Mouse (Mus musculus): ENCODE measurements at regions not wholly inside any gene's neighbourhood (a gene's known extent, or its start where the extent isn't known, plus 50 kb on each side); places are given as distances from the start of the nearest gene placed in this dataset.

GRCm38 (mm10) chr10:125725681-125726139 lies 240.3 kb upstream of the Lrig3 start:
- in situ Hi-C loops (cut with MboI; ENCODE audit: low pct_ligation_motif_present, low pct_unique_long_range_greater_than_20kb, low sequenced_read_pairs) (no loop called here), dilution Hi-C loops (cut with MboI; ENCODE audit: extremely low pct_ligation_motif_present, extremely low pct_unique_long_range_greater_than_20kb, low sequenced_read_pairs) (no loop called here)
- no peak for TF ChIP-seq CHD1 (IDR thresholded peaks at IDR 0.05; ENCODE audit: low read depth, low read length)
- no peak for TF ChIP-seq USF2 (conservative IDR thresholded peaks at IDR 0.05; ENCODE audit: low read depth, low read length)
- TF ChIP-seq MAX (IDR thresholded peaks at IDR 0.05; ENCODE audit: low read length), result no peak
- TF ChIP-seq SIN3A (IDR thresholded peaks at IDR 0.05; ENCODE audit: low read length), result no peak
- no peak for TF ChIP-seq ZNF384 (IDR thresholded peaks at IDR 0.05; ENCODE audit: low read depth, low read length)
- TF ChIP-seq ZC3H11A (IDR thresholded peaks at IDR 0.05; ENCODE audit: low read depth, low read length), result no peak
- no peak for TF ChIP-seq MAZ (IDR thresholded peaks at IDR 0.05; ENCODE audit: low read depth, low read length)
- TF ChIP-seq HCFC1 (IDR thresholded peaks at IDR 0.05; ENCODE audit: low read depth, low read length), result no peak
- TF ChIP-seq GABPA (IDR thresholded peaks at IDR 0.05; ENCODE audit: insufficient replicate concordance, low read depth, low read length), result no peak
- TF ChIP-seq ZMIZ1 (IDR thresholded peaks at IDR 0.05; ENCODE audit: low read depth, low read length), result no peak
- no peak for TF ChIP-seq MAFK (IDR thresholded peaks at IDR 0.05; ENCODE audit: insufficient replicate concordance, low read length)
- TF ChIP-seq ETS1 (conservative IDR thresholded peaks at IDR 0.05; ENCODE audit: low read depth, low read length), result no peak
- TF ChIP-seq EP300 (IDR thresholded peaks at IDR 0.05; ENCODE audit: low read length), result no peak
- TF ChIP-seq NRF1 (IDR thresholded peaks at IDR 0.05; ENCODE audit: low read depth, low read length), result no peak
- no peak for TF ChIP-seq E2F4 (IDR thresholded peaks at IDR 0.05; ENCODE audit: insufficient replicate concordance, low read depth, low read length)
- H3K27me3 ChIP-seq (replicated peaks), result no peaks in the 10 kb centered on the region
- no peak overlapping the region for H3K27ac ChIP-seq (ENCODE audit: insufficient read depth, low read depth)
- no peaks in the 10 kb centered on the region for H3K79me2 ChIP-seq (replicated peaks; ENCODE audit: control insufficient read depth, extremely low read depth, insufficient read depth, poor library complexity, severe bottlenecking)
- DNase-seq (ENCODE audit: extremely low read depth), result no peak
- H3K4me1 ChIP-seq (ENCODE audit: control insufficient read depth in 1 of 2, insufficient read depth in 2 of 2), result no peaks in the 10 kb centered on the region
- H3K9me3 ChIP-seq (replicated peaks; ENCODE audit: low read length), result peaks cover 38% of the 10 kb centered on the region
- no peak overlapping the region for H3K4me3 ChIP-seq (replicated peaks in 1 of 3; ENCODE audit: low read depth in 2 of 3, low read length in 2 of 3, poor library complexity in 1 of 3)
- H3K4me2 ChIP-seq (ENCODE audit: insufficient read depth, low read depth, poor library complexity, severe bottlenecking), result no peak overlapping the region
- no peak overlapping the region for H3K9ac ChIP-seq (ENCODE audit: insufficient read depth, low read depth)
- no peaks in the 10 kb centered on the region for H3K36me3 ChIP-seq (replicated peaks in 1 of 2; ENCODE audit: control insufficient read depth in 1 of 2, insufficient read depth in 1 of 2, low read length in 1 of 2)

GRCm38 (mm10) chr10:125726546-125726945 lies 239.4 kb upstream of the Lrig3 start:
- dilution Hi-C loops (cut with MboI; ENCODE audit: extremely low pct_ligation_motif_present, extremely low pct_unique_long_range_greater_than_20kb, low sequenced_read_pairs), result no loop called here
- Histone ChIP-seq H3K4me2 (ENCODE audit: insufficient read depth, low read depth, poor library complexity, severe bottlenecking) (no peak overlapping the region), H3K27ac (ENCODE audit: insufficient read depth, low read depth) (no peak overlapping the region), H3K4me3 (replicated peaks in 1 of 3; ENCODE audit: low read depth in 2 of 3, low read length in 2 of 3, poor library complexity in 1 of 3) (no peak overlapping the region), H3K79me2 (replicated peaks; ENCODE audit: control insufficient read depth, extremely low read depth, insufficient read depth, poor library complexity, severe bottlenecking) (no peaks in the 10 kb centered on the region), H3K27me3 (replicated peaks) (no peaks in the 10 kb centered on the region), H3K4me1 (ENCODE audit: control insufficient read depth in 1 of 2, insufficient read depth in 2 of 2) (no peaks in the 10 kb centered on the region), H3K9me3 (replicated peaks; ENCODE audit: low read length) (peaks cover 45% of the 10 kb centered on the region), H3K36me3 (replicated peaks in 1 of 2; ENCODE audit: control insufficient read depth in 1 of 2, insufficient read depth in 1 of 2, low read length in 1 of 2) (no peaks in the 10 kb centered on the region), H3K9ac (ENCODE audit: insufficient read depth, low read depth) (no peak overlapping the region)
- in situ Hi-C loops (cut with MboI; ENCODE audit: low pct_ligation_motif_present, low pct_unique_long_range_greater_than_20kb, low sequenced_read_pairs), result no loop called here
- TF ChIP-seq MAX (IDR thresholded peaks at IDR 0.05; ENCODE audit: low read length) (no peak), MAZ (IDR thresholded peaks at IDR 0.05; ENCODE audit: low read depth, low read length) (no peak), CHD2 (IDR thresholded peaks at IDR 0.05; ENCODE audit: low read length) (no peak), PAX5 (IDR thresholded peaks at IDR 0.05; ENCODE audit: low read length) (no peak)
- no peak for DNase-seq (ENCODE audit: extremely low read depth)

Data from CH12.LX (cell line).